Mouse (Mus musculus): ENCODE results near the gene Ybx3. TPM values are rescaled to one million over a fixed set of nuclear protein-coding genes. Genes with fewer than 3 reads are reported as not detected.

Ybx3 gene
- polyA plus RNA-seq (2012; rRNA removed), result 1,098 and 1,153 TPM in 2 replicates

DNA sequence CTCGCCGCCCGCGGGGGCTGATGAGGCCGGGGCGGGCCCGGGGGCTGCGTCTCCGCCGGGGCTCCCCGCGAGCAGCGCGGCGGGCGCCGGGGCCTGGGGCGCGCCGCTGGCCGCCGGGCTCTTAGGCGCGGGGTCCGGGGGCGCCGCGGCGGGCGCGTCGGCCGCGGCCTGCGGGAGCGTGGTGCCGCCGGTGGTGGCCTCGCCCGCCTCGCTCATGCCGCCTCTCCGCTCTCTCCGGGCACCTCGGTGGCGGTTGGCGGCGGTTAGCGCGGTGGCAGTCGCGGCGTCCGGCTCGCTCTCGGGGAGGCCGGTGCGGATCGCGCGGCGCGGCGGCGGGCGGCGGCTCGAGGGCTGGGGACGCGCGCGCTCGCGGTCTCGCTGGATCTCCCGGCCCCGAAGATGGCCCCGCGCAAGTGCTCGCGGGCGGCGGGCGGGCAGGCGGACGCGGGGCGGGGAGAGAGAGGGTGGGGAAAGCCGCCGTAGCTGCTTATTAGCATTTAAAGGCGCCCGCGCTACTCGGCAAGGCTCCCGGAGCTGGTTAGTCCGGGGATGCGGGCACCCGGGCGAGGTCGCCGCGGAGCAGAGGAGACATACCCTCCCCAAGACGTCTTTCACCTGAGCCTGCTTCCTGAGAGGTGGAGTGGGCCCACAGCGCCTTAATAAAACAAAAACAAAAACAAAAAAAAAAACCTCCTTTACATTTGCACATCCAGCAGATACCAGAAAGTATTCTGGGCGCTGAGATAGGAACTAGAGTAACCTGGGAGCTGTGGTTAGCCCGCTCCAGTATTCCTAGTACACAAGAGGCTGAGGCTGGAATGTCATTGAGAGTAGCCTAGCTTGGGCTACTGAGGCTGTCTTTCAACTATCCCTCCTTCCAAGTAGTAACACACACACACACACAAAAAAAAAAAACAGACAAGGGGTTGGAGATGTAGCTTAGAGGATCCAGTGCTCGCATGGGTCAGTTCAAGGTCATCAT lies at the start of gene Ybx3:
TSS of gene Ybx3 (minus strand) at position 437 of the 982 bp plus-strand sequence.
- Histone ChIP-seq H3K36me3 (ENCODE audit: control insufficient read depth, insufficient read depth, low read length) (no peaks in the 10 kb centered on the region; the same call in none of the 2 replicates), H3K27ac (ENCODE audit: control insufficient read depth, insufficient read depth, low read depth, low read length) (peak within 1 kb of the TSS; percentile 88), H3K27me3 (ENCODE audit: control insufficient read depth, insufficient read depth, low read length) (no peaks in the 10 kb centered on the region), H3K4me1 (ENCODE audit: control insufficient read depth, insufficient read depth, low read length) (peaks cover 7% of the 10 kb centered on the region), H3K4me3 (ENCODE audit: control insufficient read depth, low read depth, low read length) (peak within 1 kb of the TSS; percentile 98)
- no peak for TF ChIP-seq POLR2A (IDR thresholded peaks at IDR 0.05; ENCODE audit: control insufficient read depth, low read depth, low read length)
- no peak for TF ChIP-seq CTCF (IDR thresholded peaks at IDR 0.05; ENCODE audit: control insufficient read depth, insufficient read depth, insufficient replicate concordance, low read depth, low read length)

- no peaks in the 10 kb centered on the region for H3K27me3 ChIP-seq (ENCODE audit: control insufficient read depth, insufficient read depth, low read length)
- TF ChIP-seq CTCF (IDR thresholded peaks at IDR 0.05; ENCODE audit: control insufficient read depth, insufficient read depth, insufficient replicate concordance, low read depth, low read length) (no peak), POLR2A (IDR thresholded peaks at IDR 0.05; ENCODE audit: control insufficient read depth, low read depth, low read length) (no peak)
- H3K27ac ChIP-seq (ENCODE audit: control insufficient read depth, insufficient read depth, low read depth, low read length), result no peak overlapping the region
- H3K4me3 ChIP-seq (ENCODE audit: control insufficient read depth, low read depth, low read length), result no peak overlapping the region
- no peaks in the 10 kb centered on the region for H3K4me1 ChIP-seq (ENCODE audit: control insufficient read depth, insufficient read depth, low read length)
- no peaks in the 10 kb centered on the region for H3K36me3 ChIP-seq (ENCODE audit: control insufficient read depth, insufficient read depth, low read length)
These were observed 48.4 kb upstream of the Ybx3 start for GRCm38 (mm10) chr6:131436626-131437025.

GRCm38 (mm10) chr6:131434088-131434487 lies 45.8 kb upstream of the Ybx3 start:
- Histone ChIP-seq H3K27me3 (ENCODE audit: control insufficient read depth, insufficient read depth, low read length) (no peaks in the 10 kb centered on the region), H3K27ac (ENCODE audit: control insufficient read depth, insufficient read depth, low read depth, low read length) (no peak overlapping the region), H3K4me1 (ENCODE audit: control insufficient read depth, insufficient read depth, low read length) (no peaks in the 10 kb centered on the region), H3K36me3 (ENCODE audit: control insufficient read depth, insufficient read depth, low read length) (no peaks in the 10 kb centered on the region), H3K4me3 (ENCODE audit: control insufficient read depth, low read depth, low read length) (no peak overlapping the region)
- TF ChIP-seq POLR2A (IDR thresholded peaks at IDR 0.05; ENCODE audit: control insufficient read depth, low read depth, low read length) (no peak), CTCF (IDR thresholded peaks at IDR 0.05; ENCODE audit: control insufficient read depth, insufficient read depth, insufficient replicate concordance, low read depth, low read length) (no peak)

DNA sequence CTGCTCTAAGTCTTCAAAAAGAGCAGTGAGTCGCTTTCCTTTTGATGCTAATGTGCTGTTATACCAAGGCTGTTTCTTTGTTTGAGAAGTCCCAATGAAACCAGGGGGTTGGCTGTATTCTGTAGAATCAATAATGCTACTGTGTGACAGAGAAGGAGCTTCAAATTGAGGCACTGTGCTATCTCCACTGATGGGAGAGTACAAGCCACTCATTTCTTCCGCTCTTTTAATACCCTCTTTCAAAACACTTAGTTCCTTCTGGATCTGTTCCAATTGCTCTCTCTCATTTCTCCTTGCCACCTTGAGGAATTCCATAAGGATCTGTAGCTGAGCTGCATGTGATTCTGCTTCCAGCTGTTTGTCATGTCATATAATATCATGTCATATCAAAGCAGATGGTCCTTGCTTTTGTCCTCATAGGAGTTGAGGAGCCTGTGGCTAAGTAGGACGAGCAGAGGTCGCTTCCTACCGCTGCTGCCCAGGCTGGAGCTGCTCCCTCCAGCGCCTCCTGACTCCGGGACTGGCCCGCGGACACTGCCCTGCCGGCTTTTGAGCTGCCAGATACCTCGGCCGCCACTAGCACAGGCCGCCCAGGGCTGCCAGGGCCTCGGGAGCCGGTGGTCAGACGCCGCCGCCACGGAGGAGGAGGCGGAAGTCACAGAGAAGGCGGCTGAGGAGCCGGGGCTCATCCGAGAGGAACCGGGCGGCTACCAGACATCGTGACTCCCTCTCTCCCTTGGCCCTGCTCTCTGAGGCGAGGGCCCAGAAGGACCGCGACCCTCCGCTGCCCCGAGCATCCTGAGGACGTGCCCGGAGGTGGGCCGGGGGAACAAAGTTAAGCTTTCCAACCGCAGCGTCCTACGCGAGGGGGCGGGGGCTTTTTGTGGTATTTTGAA lies 45.1 kb upstream of the Ybx3 start:
- no peaks in the 10 kb centered on the region for H3K36me3 ChIP-seq (ENCODE audit: control insufficient read depth, insufficient read depth, low read length)
- TF ChIP-seq CTCF (IDR thresholded peaks at IDR 0.05; ENCODE audit: control insufficient read depth, insufficient read depth, insufficient replicate concordance, low read depth, low read length), result no peak
- TF ChIP-seq POLR2A (IDR thresholded peaks at IDR 0.05; ENCODE audit: control insufficient read depth, low read depth, low read length), result no peak
- no peaks in the 10 kb centered on the region for H3K4me1 ChIP-seq (ENCODE audit: control insufficient read depth, insufficient read depth, low read length)
- no peak overlapping the region for H3K27ac ChIP-seq (ENCODE audit: control insufficient read depth, insufficient read depth, low read depth, low read length)
- H3K4me3 ChIP-seq (ENCODE audit: control insufficient read depth, low read depth, low read length), result peak overlapping the region; percentile 47; the same call in 1 of the 2 replicates
- H3K27me3 ChIP-seq (ENCODE audit: control insufficient read depth, insufficient read depth, low read length), result no peaks in the 10 kb centered on the region

- Histone ChIP-seq H3K27ac (ENCODE audit: control insufficient read depth, insufficient read depth, low read depth, low read length) (no peak overlapping the region), H3K36me3 (ENCODE audit: control insufficient read depth, insufficient read depth, low read length) (no peaks in the 10 kb centered on the region), H3K4me3 (ENCODE audit: control insufficient read depth, low read depth, low read length) (no peak overlapping the region), H3K4me1 (ENCODE audit: control insufficient read depth, insufficient read depth, low read length) (no peaks in the 10 kb centered on the region), H3K27me3 (ENCODE audit: control insufficient read depth, insufficient read depth, low read length) (no peaks in the 10 kb centered on the region)
- TF ChIP-seq POLR2A (IDR thresholded peaks at IDR 0.05; ENCODE audit: control insufficient read depth, low read depth, low read length), result no peak
- peak; percentile 52; the same call in 1 of the 2 replicates for TF ChIP-seq CTCF (IDR thresholded peaks at IDR 0.05; ENCODE audit: control insufficient read depth, insufficient read depth, insufficient replicate concordance, low read depth, low read length)
These were observed 33.3 kb upstream of the Ybx3 start for GRCm38 (mm10) chr6:131421572-131421971.

DNA sequence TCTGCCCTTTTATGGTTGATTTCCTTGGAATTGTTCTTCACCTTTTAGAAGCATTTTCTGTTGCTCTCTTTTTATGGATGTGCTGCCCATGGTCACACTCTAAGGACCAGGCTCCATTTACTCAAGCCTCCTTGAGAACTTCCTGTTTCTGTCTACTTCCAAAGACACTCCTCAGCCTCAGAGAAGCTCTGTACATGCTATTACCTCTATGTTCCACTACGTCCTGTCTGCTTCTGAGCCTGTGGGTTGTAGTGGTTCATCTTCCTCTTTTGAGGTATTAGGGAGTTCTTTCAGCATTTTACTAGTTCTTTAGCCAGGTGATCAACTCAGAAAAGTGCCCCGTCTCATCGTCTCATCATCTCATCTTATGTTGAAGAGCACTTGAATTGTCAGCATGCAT lies 31.3 kb upstream of the Ybx3 start:
- no peak for TF ChIP-seq CTCF (IDR thresholded peaks at IDR 0.05; ENCODE audit: control insufficient read depth, insufficient read depth, insufficient replicate concordance, low read depth, low read length)
- no peak for TF ChIP-seq POLR2A (IDR thresholded peaks at IDR 0.05; ENCODE audit: control insufficient read depth, low read depth, low read length)
- Histone ChIP-seq H3K4me1 (ENCODE audit: control insufficient read depth, insufficient read depth, low read length) (no peaks in the 10 kb centered on the region), H3K4me3 (ENCODE audit: control insufficient read depth, low read depth, low read length) (no peak overlapping the region), H3K27me3 (ENCODE audit: control insufficient read depth, insufficient read depth, low read length) (no peaks in the 10 kb centered on the region), H3K27ac (ENCODE audit: control insufficient read depth, insufficient read depth, low read depth, low read length) (no peak overlapping the region), H3K36me3 (ENCODE audit: control insufficient read depth, insufficient read depth, low read length) (no peaks in the 10 kb centered on the region)

DNA sequence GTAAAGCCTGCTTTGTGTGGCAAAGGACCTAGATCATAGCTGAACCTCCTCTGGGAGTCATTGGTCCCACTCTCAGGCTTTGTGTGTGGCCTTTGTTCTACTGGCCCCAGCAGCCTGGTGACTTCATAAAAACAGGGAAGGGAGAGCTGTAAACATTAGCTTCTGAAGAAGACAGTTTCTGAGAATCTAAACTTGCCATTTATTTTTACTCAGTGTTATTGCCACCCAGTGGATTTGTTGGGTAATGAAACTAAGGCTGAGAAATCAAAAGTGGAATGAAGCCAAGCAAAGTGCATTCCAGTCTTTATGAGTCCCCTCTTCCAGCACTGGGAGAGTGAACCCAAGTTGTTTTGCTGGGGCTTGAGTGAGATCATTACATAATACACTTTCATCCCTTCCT lies 30.5 kb upstream of the Ybx3 start:
- no peak overlapping the region for H3K4me3 ChIP-seq (ENCODE audit: control insufficient read depth, low read depth, low read length)
- TF ChIP-seq CTCF (IDR thresholded peaks at IDR 0.05; ENCODE audit: control insufficient read depth, insufficient read depth, insufficient replicate concordance, low read depth, low read length) (no peak), POLR2A (IDR thresholded peaks at IDR 0.05; ENCODE audit: control insufficient read depth, low read depth, low read length) (no peak)
- no peaks in the 10 kb centered on the region for H3K36me3 ChIP-seq (ENCODE audit: control insufficient read depth, insufficient read depth, low read length)
- H3K4me1 ChIP-seq (ENCODE audit: control insufficient read depth, insufficient read depth, low read length), result no peaks in the 10 kb centered on the region
- H3K27ac ChIP-seq (ENCODE audit: control insufficient read depth, insufficient read depth, low read depth, low read length), result no peak overlapping the region
- H3K27me3 ChIP-seq (ENCODE audit: control insufficient read depth, insufficient read depth, low read length), result no peaks in the 10 kb centered on the region
